Mouse (Mus musculus): ENCODE measurements around the gene Gm20075. TPM values are rescaled to one million over a fixed set of nuclear protein-coding genes. Genes with fewer than 3 reads are reported as not detected.
"Not testable (repeated sequence)": the region's sequence is repeated elsewhere in the genome, so short reads cannot be mapped to it uniquely, and the experiment has no call there.

Gene Gm20075
- 10 to 100 TPM; 26.5 to 30.2 TPM for total RNA-seq (2021)

- intact Hi-C loops (cut with DNase I); DNase-seq (ENCODE audit: extremely low spot score in 1 of 2, low spot score in 2 of 2): not testable (repeated sequence)
These were observed at the start of gene Gm20075 for GRCm38 (mm10) chr13:96081276-96081675. Gene Gm20075 (minus strand): TSS chr13:96081376.

GRCm38 (mm10) chr13:96129081-96129480 is 47.9 kb upstream of the Gm20075 start:
- DNase-seq (ENCODE audit: extremely low spot score in 1 of 2, low spot score in 2 of 2), result no peak
- intact Hi-C loops (cut with DNase I), result no loop called here

- intact Hi-C loops (cut with DNase I), result no loop called here
These were observed 45.5 kb upstream of the Gm20075 start for GRCm38 (mm10) chr13:96126669-96127068.

GRCm38 (mm10) chr13:96125011-96125410 is 43.8 kb upstream of the Gm20075 start:
- intact Hi-C loops (cut with DNase I), result no loop called here
- DNase-seq (ENCODE audit: extremely low spot score in 1 of 2, low spot score in 2 of 2), result no peak

More at GRCm38 (mm10) chr13:96126669-96127068, 45.5 kb upstream of the Gm20075 start:
- DNase-seq (ENCODE audit: extremely low spot score in 1 of 2, low spot score in 2 of 2), result no peak

GRCm38 (mm10) chr13:96112711-96113110 is 31.5 kb upstream of the Gm20075 start:
- intact Hi-C loops (cut with DNase I), result no loop called here
- no peak for DNase-seq (ENCODE audit: extremely low spot score in 1 of 2, low spot score in 2 of 2)

- intact Hi-C loops (cut with DNase I), result no loop called here
- DNase-seq (ENCODE audit: extremely low spot score in 1 of 2, low spot score in 2 of 2), result no peak
These were observed 29.6 kb upstream of the Gm20075 start for GRCm38 (mm10) chr13:96110767-96111166.

- no peak for DNase-seq (ENCODE audit: extremely low spot score in 1 of 2, low spot score in 2 of 2)
- intact Hi-C loops (cut with DNase I), result no loop called here
These were observed 25.2 kb upstream of the Gm20075 start for GRCm38 (mm10) chr13:96106367-96106766.

GRCm38 (mm10) chr13:96090929-96091328 is 9.8 kb upstream of the Gm20075 start:
- no peak for DNase-seq (ENCODE audit: extremely low spot score in 1 of 2, low spot score in 2 of 2)
- intact Hi-C loops (cut with DNase I), result no loop called here

- no peak for DNase-seq (ENCODE audit: extremely low spot score in 1 of 2, low spot score in 2 of 2)
- intact Hi-C loops (cut with DNase I), result no loop called here
These were observed 4.6 kb upstream of the Gm20075 start for GRCm38 (mm10) chr13:96085581-96086302.

- DNase-seq (ENCODE audit: extremely low spot score in 1 of 2, low spot score in 2 of 2); intact Hi-C loops (cut with DNase I): not testable (repeated sequence)
These were observed 578 bp upstream of the Gm20075 start, which contains the start of gene Gm17190 for GRCm38 (mm10) chr13:96081754-96082153. Gene Gm17190 (plus strand): TSS chr13:96082054.

GRCm38 (mm10) chr13:96073555-96073954 is 7.6 kb downstream of the Gm20075 start:
- intact Hi-C loops (cut with DNase I), result no loop called here
- no peak for DNase-seq (ENCODE audit: extremely low spot score in 1 of 2, low spot score in 2 of 2)

- DNase-seq (ENCODE audit: extremely low spot score in 1 of 2, low spot score in 2 of 2), result no peak
- intact Hi-C loops (cut with DNase I), result no loop called here
These were observed 28.4 kb downstream of the Gm20075 start for GRCm38 (mm10) chr13:96052755-96053154.

- no peak for DNase-seq (ENCODE audit: extremely low spot score in 1 of 2, low spot score in 2 of 2)
- intact Hi-C loops (cut with DNase I), result no loop called here
These were observed 35.8 kb downstream of the Gm20075 start for GRCm38 (mm10) chr13:96045396-96045795.

GRCm38 (mm10) chr13:96040275-96041042 is 40.7 kb downstream of the Gm20075 start:
- intact Hi-C loops (cut with DNase I), result no loop called here
- DNase-seq (ENCODE audit: extremely low spot score in 1 of 2, low spot score in 2 of 2), result no peak

- intact Hi-C loops (cut with DNase I), result loop anchor here (10.0 kb wide), 1 partner anchor 555 kb away; no protein-coding TSS in a partner anchor
- no peak for DNase-seq (ENCODE audit: extremely low spot score in 1 of 2, low spot score in 2 of 2)
These were observed 41.6 kb downstream of the Gm20075 start for GRCm38 (mm10) chr13:96039536-96039935.

- peak; percentile 38 to 54 for DNase-seq (ENCODE audit: extremely low spot score in 1 of 2, low spot score in 2 of 2)
- intact Hi-C loops (cut with DNase I), result loop anchor here (5.0 to 10.0 kb wide), 2 partner anchors 347 to 564 kb away; no protein-coding TSS in a partner anchor
These were observed 50.6 kb downstream of the Gm20075 start for GRCm38 (mm10) chr13:96030368-96031223.
